Mouse (Mus musculus) left cerebral cortex, postnatal 14 days (tissue): ENCODE measurements at regions not wholly inside any gene's neighbourhood (a gene's known extent, or its start where the extent isn't known, plus 50 kb on each side); places are given as distances from the start of the nearest gene placed in this dataset.

Experiments used
- DNase-seq, 2 experiments: peaks; one replicate each; pipeline ENCODE4 v3.0.0; 2021 to 2022; ENCODE audit warnings: low spot score in 2 of 2, mixed read lengths in 1 of 2
- intact Hi-C: fragments of 180-260 bp; cut with DNase I; formaldehyde crosslinking; loops from one replicate; pipeline ENCODE4 v1.15.1; 2025

DNA sequence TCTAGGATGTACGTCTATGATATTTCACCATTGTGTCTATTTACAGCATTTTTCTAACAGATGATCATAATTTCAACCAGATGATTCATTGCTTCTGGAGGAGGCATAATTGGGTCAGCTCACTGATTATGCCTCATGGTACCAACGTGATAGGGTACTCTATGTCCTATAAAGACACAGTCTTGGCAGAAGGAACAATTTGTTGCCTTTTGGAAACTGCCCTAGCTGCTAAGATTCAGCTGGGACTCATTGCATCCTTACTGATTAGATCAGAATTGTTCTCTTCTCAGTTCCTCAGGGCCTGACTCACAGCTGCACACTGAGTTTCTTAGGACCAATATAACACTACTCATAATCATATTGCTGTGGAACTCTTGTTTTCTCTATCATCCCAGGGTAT is 856.6 kb upstream of the Pcdh17 start:
- intact Hi-C loops = no loop called here
- peak; percentile 2 to 15 for DNase-seq
